Mouse (Mus musculus): Measurements from ENCODE around the gene Slc16a11.
A peak's percentile ranks its signal among the peaks of the same experiment; 100 is the strongest.

Slc16a11 gene

DNA sequence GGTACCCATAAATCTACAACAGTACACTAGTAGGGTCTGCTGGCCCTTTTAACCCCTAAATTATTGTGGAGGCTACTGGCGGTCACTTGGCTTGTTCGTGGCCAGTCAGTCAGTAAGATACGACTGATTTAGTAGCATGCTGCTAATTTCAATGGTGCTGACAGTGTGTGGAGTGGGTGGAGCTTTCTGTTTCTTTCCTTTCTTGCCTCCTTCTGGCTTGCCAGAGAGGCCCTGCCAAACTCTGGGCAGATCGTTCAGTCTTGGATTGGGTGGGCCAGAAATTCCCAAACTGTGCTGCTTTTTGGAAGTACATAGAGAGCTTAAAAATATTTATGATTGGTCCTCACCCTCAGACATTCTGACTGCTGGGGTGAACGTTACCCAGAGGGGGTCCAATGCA lies 14.6 kb downstream of the Slc16a11 start:
- DNase-seq (ENCODE audit: low read depth) = no peak

DNA sequence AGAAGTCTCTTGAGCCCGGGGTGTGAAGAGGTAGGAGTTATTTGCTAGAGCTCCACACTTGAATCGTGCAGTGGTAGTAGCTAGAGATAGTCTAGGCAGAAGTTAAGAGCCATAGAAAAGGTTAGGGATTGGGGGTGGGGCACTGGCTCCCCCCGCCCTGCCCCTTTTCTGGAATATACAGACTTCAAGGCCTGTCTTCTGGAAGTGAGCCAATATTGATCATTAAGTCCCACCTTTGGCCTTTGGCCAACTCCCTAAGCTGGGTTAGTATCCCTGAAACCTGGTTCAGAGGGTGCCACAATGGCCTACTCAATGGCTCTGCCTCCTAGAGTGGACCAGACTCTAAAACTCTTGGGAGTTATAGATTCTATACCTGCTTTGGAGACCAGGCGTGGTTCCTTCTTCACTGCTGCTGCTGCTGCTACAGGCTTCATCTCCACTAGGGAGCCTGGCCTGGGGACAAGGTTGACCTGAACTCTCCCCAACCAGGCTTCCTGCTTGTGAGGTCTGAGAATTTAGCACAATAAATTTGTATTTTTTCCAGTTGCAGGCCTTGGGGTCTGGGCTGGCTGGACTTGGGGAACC lies 15.2 kb downstream of the Slc16a11 start:
- no peak for DNase-seq (ENCODE audit: low read depth)

DNA sequence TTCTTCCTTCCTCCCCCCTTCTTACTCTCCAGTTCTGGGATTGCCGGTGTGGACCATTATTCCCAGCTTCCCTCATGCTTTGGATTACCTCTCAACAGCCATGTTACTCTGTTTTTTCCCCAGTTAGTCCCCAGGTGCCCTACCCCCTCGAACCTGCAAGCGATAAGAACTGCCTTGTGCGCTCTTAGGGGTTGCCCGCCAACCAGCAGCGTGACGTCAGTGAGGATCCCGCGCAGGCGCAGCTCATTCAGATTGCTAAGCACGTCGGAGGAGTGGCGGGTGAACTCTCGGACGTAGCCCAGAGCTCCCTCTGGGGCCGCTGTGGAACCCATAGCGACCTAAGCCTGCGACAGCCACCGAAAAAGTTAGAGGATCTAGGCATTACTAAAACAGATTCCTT lies 16.3 kb downstream of the Slc16a11 start:
- DNase-seq (ENCODE audit: low read depth) = no peak

DNA sequence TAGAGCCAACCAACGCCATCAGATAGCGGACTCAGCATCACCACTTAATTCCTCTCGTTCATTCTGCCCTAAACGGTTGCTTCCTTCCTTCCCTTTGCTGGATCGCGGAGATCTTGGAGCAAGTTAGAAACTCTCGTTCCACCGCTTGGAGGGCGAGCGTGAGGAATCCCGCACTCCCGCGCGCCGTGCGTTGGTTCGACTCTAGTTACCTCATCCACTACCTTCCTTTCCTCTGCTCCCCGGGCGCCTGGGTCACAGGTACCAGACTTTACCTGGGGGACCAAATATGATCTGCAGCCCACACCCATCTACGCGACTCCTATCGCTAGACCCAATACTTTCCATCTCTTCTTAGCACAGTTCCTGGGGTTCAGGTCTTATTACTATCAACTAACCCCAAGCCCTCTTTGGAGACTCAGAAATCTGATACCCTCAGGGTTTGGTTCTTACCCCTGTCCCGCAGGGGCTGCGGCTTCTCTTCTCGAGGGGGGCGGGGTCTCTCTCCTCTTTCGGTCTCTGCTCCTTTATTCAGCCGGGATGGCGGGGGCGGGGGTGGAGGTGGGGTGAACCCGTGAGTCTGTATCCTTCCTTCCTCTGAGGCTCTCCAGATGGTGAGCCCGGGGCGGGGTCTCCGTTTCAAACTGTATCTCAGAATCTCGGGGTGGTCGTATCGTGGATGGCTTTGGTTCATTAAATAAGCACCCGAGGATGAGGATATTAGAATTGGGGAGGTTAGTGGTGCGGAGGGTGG lies 16.9 kb downstream of the Slc16a11 start, which contains the start of gene Bcl6b:
Gene Bcl6b, minus strand, starts transcription at position 539 of the 751 bp plus-strand sequence.
- DNase-seq (ENCODE audit: low read depth) = no peak

DNA sequence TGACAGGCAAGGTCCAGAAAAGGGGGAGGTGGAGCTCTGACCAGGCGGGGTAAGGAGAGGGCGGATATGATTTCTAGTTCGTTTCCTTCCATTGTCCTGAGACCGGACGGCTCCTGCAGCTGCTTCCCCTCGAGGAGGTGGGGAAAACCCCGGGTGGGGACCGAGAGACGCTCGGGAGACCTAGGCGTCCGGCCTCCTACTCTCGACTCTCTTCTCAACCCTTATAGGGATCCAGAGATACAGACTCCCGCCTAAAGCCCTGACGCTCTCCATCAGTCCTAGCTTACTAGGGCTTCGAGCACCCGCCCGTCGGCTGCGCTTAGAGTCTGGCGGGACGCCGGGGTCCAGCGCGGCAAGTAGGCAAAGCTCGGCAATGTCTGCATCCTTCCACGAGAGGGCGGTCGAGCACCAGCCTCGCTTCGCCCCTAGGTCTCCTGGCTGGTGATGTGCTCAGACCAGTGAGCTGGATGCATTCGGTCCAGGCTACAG lies 17.7 kb downstream of the Slc16a11 start:
- peak; percentile 96 for DNase-seq (ENCODE audit: low read depth)

DNA sequence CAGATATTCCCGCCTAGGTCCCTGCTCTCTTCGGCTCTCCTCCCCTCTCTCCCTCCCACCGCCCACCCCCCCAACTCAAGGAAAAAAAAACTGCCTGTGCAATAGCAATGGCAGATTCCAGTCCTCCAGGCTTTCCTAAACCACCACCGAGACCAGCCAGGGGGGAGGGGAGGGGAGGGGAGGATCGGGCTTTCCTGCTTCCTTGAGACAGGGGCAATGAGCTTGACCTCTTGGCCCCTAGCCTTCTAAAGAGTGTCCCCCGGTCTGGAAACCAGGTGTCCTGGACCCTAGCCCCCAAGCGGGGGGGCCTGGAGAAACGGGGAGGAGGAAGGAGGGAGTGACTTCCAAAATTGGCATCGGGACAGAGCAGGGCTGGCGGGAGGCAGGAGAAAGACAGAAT lies 20.0 kb downstream of the Slc16a11 start:
- DNase-seq (ENCODE audit: low read depth) = peak; percentile 86

DNA sequence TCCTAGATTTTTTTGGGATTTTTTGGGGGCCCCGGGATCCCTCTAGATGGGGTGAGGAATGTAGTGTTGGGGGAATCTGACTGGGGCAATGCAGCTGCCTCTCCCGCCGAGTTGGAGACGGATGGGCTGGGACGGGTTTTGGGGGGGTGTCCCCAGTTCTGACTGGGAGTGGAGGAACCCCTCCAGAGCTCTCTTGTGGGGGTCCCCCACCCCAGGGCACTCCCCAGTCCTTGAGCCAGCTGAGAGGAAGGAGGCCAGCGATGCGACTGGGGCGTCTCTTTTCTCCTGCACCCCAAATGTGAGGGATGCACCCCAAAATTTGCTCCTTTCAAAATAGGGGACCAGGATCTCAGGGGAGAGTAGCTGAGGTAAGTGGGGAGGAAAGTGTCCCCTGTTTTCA lies 20.5 kb downstream of the Slc16a11 start:
- peak; percentile 48 for DNase-seq (ENCODE audit: low read depth)

DNA sequence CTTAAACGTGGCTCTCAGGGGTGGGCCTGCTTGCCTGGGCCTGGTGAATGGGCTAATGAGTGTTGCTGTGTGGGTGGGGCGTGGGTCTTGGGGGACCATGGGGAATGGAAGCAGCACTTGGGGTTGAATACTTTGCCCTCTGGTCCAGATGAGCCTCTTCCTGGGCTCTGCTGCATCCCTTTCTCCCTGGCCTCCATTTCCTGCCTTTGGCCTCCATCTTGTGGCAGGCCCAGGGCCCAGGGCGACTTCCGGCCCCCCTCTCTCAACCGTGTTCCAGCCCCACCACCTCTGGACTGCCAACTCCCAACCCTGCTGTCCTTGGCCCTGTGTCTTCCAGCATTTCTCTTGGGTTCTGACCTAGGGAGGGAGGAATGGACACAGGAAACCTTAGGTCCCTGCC lies 21.5 kb downstream of the Slc16a11 start:
- no peak for DNase-seq (ENCODE audit: low read depth)

DNA sequence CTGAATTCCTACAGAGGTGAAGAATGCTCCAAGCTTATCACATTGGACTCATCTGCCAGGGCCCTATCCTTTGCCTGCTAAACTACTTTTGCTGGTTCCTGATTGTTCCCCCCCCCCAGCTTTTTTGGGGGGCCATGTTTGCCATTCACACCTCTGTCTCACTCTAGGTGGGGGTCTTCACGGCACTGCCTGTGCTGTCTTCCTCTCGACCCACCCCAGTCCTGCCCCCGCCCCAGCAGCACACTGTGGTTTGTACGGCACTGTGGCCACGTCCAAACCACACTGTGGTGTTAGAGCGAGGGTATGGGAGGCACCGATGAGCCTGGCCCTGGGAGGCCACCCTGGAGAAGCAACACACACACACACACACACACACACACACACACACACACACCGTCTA lies 21.9 kb downstream of the Slc16a11 start:
- DNase-seq (ENCODE audit: low read depth) = no peak

DNA sequence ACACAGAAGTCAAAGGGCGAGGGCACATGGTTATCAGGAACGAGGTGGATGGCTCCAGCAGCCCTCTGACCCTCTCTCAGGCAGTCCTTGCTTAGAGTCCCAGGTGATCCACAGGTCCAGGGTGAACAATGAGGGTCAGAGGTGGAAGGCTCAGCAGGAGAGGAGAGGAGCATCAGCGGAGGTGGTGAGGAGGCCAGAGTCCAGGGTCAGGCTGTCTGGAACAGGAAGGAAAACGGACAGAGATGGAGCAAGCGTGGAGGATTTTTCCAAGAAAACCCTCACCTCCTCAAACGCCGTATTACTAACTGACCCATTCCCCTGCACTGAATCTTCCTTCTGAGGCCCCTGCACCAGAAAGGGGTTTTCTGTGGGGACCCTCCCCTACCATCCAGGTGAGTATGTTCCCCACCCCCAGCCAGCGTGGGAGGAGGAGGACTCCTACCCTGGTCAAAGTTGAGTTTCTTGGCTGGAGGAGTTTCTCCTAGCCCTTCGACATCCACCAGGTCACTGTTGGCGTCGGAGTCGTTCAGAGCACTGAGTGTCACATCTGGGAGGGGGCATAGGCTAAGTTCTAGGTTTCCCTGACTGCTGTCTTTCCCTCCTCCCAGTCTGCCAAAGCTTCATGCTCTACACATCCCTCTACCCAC lies 22.8 kb downstream of the Slc16a11 start:
- no peak for DNase-seq (ENCODE audit: low read depth)

DNA sequence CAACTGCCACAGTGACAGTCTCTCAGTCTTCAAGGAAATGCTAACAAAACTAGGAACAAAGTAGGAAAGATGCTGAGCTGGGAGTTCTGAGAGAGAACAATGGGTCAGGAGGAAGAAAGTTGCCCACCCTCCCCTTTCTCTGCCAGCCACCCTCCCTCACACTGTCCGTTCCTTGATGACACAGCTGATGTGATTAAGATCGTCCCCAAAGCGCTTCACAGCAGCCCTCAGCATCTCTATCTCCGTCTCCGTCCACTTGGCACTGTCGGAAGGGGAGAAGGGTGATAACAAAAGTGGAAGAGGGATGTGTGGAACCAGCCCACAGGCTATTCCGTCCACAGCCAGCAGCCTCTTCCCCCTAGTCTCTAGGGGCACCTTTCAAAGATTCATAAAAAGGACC lies 24.2 kb downstream of the Slc16a11 start:
- no peak for DNase-seq (ENCODE audit: low read depth)

DNA sequence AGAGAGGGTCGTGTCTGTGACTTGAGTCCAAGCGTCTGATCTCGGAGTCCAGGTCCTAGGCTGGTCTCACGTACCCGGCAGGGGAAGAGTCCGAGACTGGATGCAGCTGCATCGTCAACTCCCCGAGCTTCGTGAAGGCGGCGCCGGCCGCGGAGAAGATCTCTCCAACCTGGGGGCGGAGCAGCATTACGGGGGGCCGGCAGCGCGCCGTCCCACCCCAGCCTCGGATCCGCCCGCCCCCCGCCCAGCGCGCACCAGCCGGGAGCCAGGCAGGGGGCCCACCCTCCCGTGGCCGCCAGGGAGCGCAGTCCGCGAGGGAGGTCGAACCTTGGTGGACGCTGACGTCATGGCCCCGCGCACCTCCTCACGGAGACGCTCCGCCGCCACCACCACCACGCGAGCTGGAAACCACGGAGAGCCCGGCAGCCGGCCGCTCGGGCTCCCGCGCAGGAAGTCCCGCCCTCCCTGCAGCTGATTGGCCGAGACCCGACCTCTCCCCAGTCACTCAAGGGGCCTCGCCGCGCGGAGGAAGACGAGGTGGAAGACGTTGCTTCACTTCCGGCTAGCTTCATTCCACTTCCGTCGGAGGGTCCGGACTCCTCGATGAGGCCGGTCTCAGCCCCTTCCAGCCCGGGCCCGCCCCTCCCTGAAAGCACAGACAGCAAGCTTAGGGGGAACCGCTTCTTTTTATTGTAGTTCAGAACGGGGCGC lies 25.1 kb downstream of the Slc16a11 start, which contains the start of gene 0610010K14Rik:
Gene 0610010K14Rik, minus strand, starts transcription at position 458 of the 711 bp plus-strand sequence.
- peak; percentile 99 for DNase-seq (ENCODE audit: low read depth)

DNA sequence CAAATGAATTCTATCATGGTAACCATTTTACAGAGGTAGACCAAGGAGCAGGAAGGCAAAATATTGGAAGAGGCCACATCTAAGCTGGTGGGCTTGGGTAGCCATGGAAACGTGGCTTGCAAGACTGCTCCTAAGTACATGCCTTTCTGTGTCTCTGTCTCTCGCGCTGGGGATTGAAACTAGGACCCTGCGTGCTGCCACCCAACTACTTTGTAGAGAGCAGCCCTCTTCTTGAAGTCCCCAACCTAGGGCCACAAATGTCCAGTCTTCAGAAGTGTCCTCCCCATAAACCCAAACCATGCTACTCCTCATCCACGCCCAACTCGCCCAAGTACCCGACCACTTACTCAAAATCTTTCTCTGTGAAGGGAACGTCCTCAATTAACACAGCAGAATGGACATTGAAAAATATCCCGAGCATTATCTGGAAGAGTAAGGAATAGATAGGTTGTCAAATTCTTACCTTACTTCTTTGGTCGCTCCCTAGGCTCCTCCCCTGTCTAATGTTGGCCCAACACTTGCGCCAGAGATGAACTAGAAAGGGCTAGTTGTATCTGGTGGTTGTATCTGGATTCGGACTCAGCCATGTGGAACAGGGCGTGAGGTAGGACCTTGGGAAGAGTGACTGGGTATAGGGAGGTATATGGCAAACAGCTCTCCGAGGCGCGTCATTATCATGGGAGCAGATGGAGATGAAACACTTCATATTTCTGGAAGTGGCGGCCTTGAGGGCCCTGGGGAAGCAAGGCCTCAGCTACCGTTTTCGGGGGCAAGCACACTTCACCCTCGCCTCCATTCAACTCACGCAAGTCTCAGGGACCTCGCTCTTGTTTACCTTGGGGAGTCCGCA lies 26.3 kb downstream of the Slc16a11 start:
- DNase-seq (ENCODE audit: low read depth) = peak; percentile 57

DNA sequence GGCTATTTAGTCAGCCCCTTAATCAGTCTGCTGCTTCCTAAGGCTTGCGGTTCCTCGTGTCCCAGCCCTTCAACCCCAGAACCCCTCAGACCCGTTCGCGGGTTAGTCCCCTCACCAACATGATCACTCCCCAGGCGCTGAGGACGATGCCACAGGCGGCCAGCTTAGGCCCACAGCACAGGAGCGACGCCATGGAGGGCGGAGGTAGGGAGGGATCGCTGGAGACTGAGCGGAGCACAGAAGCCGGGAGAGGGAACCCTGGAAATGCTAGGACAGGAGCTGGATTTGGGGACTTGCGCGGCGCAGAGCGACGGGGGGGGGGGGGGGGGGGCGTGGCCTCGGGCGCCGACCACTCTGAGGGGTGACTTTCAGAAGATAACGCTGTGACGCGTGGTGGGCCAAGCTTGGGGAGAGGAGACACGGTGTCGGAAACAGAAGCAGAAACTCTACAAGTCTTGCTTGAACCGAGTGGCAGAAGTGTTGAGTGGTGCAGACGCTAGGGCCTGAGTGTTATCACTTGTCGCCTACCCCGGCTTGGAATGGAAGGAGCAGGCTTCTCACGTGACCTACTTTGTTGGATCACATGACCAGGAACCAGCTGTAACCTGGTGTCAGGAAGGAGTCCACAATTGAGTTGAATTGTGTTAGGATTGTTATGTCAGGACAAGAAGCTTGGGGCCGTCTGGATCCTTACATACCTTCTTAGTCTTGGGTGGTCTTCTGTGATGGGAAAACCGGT lies 27.2 kb downstream of the Slc16a11 start, which contains the start of the genes Gm21988 and Rnasek:
Gene Gm21988, minus strand, starts transcription at position 290 of the 739 bp plus-strand sequence.
Gene Rnasek, minus strand, starts transcription at position 302 of the 739 bp plus-strand sequence.
- peak; percentile 90 for DNase-seq (ENCODE audit: low read depth)

DNA sequence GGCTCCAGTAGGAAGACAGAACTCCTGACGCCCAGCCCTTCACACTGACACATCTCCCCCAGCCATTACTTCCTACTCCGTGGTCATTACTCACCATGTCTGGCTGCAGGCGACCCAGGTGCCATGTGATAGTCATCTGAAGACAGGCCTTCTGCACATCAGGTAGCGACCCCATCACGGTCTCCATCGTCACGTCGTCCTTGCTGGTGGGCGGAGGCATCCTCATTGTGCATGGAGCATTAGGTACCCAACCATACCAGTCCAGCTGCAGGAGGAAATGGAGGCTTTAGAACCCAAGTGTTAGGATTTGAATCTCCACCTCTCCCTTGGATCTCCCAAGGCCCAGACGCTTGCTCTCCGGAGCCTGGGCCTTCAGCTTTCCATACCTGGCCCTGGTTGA lies 30.0 kb downstream of the Slc16a11 start:
- DNase-seq (ENCODE audit: low read depth) = no peak

DNA sequence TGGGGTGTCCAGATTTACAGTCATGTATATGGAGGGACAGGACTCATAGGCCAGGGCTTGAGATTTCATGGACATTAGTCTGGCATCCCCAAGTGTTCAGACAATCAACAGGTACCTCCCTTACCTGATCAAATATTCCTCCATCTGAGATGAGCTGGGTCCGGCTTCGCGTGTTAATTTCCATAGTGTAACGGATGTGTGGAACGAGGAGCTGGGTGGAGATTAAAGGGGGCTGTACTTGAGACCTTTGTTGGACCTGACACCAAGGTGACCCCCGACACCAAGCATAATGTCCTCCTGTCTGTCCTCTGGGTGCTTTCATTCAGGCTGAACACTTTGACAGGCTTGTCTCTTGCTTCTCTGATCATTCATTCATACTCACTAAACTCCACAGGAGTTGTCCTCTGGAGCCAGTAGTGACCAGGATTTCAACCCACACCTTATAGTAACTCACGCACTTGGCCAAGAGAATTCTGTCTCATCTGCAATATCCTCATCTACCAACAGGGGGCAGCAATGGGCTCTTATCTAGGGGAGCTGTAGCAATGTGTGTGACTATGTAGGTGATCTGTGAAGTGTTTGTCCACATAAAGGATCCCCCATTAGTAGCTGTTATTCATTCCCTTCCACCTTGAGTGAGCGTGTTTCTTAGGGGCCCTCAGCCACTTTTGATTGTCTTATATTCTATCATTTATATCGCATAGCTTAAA lies 34.7 kb downstream of the Slc16a11 start:
- DNase-seq (ENCODE audit: low read depth) = peak; percentile 83

DNA sequence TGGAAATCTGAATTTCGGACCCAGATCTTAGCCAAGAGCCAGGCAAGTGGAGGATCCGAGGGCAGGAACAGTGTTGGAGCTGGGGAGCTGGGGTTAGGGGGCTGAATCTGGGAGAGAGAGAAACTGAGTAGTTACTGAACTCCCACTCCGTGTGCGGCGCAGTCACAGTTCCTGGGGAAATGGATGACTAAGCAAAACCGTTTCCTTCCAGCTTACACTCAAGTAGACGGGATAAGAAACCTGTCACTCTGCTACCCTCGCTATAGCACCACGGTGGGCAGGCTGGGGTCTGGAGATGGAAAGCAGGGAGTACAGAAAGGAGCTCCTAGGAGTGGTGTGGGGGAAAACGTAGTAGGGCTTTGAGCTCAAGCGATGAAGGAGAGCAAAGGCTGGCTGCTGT lies 37.6 kb downstream of the Slc16a11 start:
- DNase-seq (ENCODE audit: low read depth) = no peak

DNA sequence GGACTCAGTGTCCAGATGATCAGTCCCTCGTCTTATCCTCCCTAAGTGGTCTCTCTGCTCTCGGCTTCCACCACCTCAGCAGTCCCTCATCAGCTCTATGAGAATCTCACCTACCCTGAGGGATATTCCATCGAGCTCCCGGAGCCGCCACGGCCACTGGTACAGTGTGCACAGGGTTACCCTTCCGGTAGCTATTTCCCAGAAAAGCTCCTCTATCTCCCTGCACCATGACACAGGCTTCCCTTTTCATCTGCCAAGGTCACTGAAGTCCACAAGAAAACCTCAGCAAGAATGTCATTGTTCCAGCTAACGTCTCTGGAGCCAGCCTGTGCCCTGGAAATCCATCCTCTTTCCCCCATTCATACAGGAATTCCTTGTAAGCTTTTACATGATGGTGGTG lies 39.3 kb downstream of the Slc16a11 start:
- DNase-seq (ENCODE audit: low read depth) = no peak

DNA sequence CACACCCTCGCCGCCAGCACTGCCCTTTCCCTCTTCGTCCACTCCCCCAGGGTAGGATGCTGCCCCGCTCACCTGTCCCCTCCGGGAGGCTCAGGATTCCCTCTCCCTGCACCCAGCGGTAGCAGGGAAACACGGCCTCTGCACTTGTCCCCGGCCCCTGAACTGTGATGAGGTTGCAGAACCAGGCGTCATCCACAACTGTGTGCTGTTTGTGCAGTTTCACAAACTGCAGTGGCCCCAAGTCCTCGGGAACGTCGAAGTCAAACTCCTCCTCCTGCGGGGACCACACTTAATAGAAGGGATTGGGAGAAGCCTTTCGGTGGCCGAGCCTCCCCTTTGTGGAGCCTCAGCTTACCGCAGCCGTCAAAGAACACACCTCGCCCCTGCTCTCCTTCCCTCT lies 41.8 kb downstream of the Slc16a11 start:
- DNase-seq (ENCODE audit: low read depth) = no peak

Measured in NIH3T3 (cell line).